Mouse (Mus musculus) MEL (cell line): ENCODE measurements around the gene Gne. TPM values are rescaled to one million over a fixed set of nuclear protein-coding genes. Genes with fewer than 3 reads are reported as not detected.

Experiments used
- DNase-seq: peaks from one replicate; pipeline ENCODE4 v3.0.0; 2011; ENCODE audit warnings: low read depth, low spot score
- H3K27ac ChIP-seq: 2 replicates; pipeline ENCODE4 v1.5.1; 2012; ENCODE audit warnings: low read depth, mild to moderate bottlenecking, control low read depth, low read length, moderate library complexity; ENCODE audit not compliant: control insufficient read depth
- H3K27me3 ChIP-seq, 2 experiments: fragments of 150-350 bp in 1 of 2; sonication (generic) in 1 of 2; 2 replicates each; pipeline ENCODE4 v1.6.1; 2012; ENCODE audit warnings: low read length in 2 of 2, mild to moderate bottlenecking in 2 of 2, improper control_type of control experiment in 1 of 2, moderate library complexity in 1 of 2; ENCODE audit not compliant: insufficient read depth in 2 of 2, control insufficient read depth in 1 of 2
- H3K36me3 ChIP-seq, 2 experiments: 2 replicates each; pipeline ENCODE4 v1.6.1; 2012 to 2014; ENCODE audit warnings: low read length in 2 of 2, improper control_type of control experiment in 1 of 2, inconsistent platforms in 1 of 2, mild to moderate bottlenecking in 1 of 2; ENCODE audit not compliant: insufficient read depth in 2 of 2, control insufficient read depth in 1 of 2
- H3K4me1 ChIP-seq, 2 experiments: fragments of 150-350 bp in 1 of 2; sonication (generic) in 1 of 2; 2 replicates each; pipeline ENCODE4 v1.6.1; 2012; ENCODE audit warnings: low read length in 2 of 2, improper control_type of control experiment in 1 of 2, mild to moderate bottlenecking in 1 of 2; ENCODE audit not compliant: insufficient read depth in 2 of 2, control insufficient read depth in 1 of 2
- H3K4me3 ChIP-seq, 2 experiments: fragments of 150-350 bp in 1 of 2; sonication (generic) in 1 of 2; 2 replicates each; pipeline ENCODE4 v1.5.1; 2012; ENCODE audit warnings: low read depth in 2 of 2, low read length in 2 of 2, mild to moderate bottlenecking in 2 of 2, moderate library complexity in 2 of 2, control low read depth in 1 of 2, improper control_type of control experiment in 1 of 2; ENCODE audit not compliant: control insufficient read depth in 1 of 2, insufficient read depth in 1 of 2
- H3K79me2 ChIP-seq: 2 replicates; pipeline ENCODE4 v1.6.1; 2012; ENCODE audit warnings: mild to moderate bottlenecking, low read length, moderate library complexity; ENCODE audit not compliant: control insufficient read depth, poor library complexity, insufficient read depth
- H3K9ac ChIP-seq: 2 replicates; pipeline ENCODE4 v1.6.1; 2012; ENCODE audit warnings: low read depth, mild to moderate bottlenecking, control low read depth, low read length, moderate library complexity; ENCODE audit not compliant: control insufficient read depth, poor library complexity, severe bottlenecking
- H3K9me3 ChIP-seq: fragments of 150-350 bp; sonication (generic); replicated peaks from 2 replicates; pipeline ENCODE4 v1.6.1; 2012; ENCODE audit warnings: mild to moderate bottlenecking, low read length, improper control_type of control experiment, moderate library complexity; ENCODE audit not compliant: insufficient read depth
- CHD2 ChIP-seq: IDR thresholded peaks from 2 replicates; pipeline ENCODE4 v1.6.1; 2011; ENCODE audit warnings: low read length, improper control_type of control experiment
- EP300 ChIP-seq, 2 experiments: IDR thresholded peaks; 2 replicates each; pipeline ENCODE4 v1.6.1; 2011; ENCODE audit warnings: improper control_type of control experiment in 2 of 2, low read length in 2 of 2, low read depth in 1 of 2, mild to moderate bottlenecking in 1 of 2
- ETS1 ChIP-seq: IDR thresholded peaks from 2 replicates; pipeline ENCODE4 v1.6.1; 2012; ENCODE audit warnings: low read depth, mild to moderate bottlenecking, inconsistent platforms, low read length, improper control_type of control experiment, moderate library complexity
- GABPA ChIP-seq: IDR thresholded peaks from 2 replicates; pipeline ENCODE4 v1.6.1; 2012; ENCODE audit warnings: low read depth, mild to moderate bottlenecking, inconsistent platforms, low read length, improper control_type of control experiment, moderate library complexity
- GATA1 ChIP-seq: IDR thresholded peaks from 2 replicates; pipeline ENCODE4 v1.6.1; 2011; ENCODE audit warnings: low read depth, low read length, improper control_type of control experiment
- JUND ChIP-seq: IDR thresholded peaks from 2 replicates; pipeline ENCODE4 v1.6.1; 2011; ENCODE audit warnings: low read depth, mild to moderate bottlenecking, improper control_type of control experiment, low read length
- KAT2A ChIP-seq: conservative IDR thresholded peaks from 2 replicates; pipeline ENCODE4 v1.6.1; 2012; ENCODE audit warnings: low read depth, low read length, improper control_type of control experiment, inconsistent platforms
- MAX ChIP-seq: IDR thresholded peaks from 2 replicates; pipeline ENCODE4 v1.6.1; 2011; ENCODE audit warnings: low read length, improper control_type of control experiment
- MAZ ChIP-seq: IDR thresholded peaks from 2 replicates; pipeline ENCODE4 v1.6.1; 2012; ENCODE audit warnings: low read depth, mild to moderate bottlenecking, inconsistent platforms, low read length, improper control_type of control experiment
- MEF2A ChIP-seq: IDR thresholded peaks from 2 replicates; pipeline ENCODE4 v1.6.1; 2014; ENCODE audit warnings: low read depth, mild to moderate bottlenecking, inconsistent platforms, low read length, improper control_type of control experiment; ENCODE audit not compliant: poor library complexity, insufficient replicate concordance, severe bottlenecking; ENCODE audit errors: extremely low read depth
- MYB ChIP-seq: IDR thresholded peaks from 2 replicates; pipeline ENCODE4 v1.6.1; 2011; ENCODE audit warnings: mild to moderate bottlenecking, low read depth, low read length, improper control_type of control experiment
- NRF1 ChIP-seq: IDR thresholded peaks from 2 replicates; pipeline ENCODE4 v1.6.1; 2014; ENCODE audit warnings: low read depth, mild to moderate bottlenecking, inconsistent platforms, low read length, improper control_type of control experiment, moderate library complexity; ENCODE audit not compliant: poor library complexity, insufficient read depth, severe bottlenecking
- RAD21 ChIP-seq: IDR thresholded peaks from 2 replicates; pipeline ENCODE4 v1.6.1; 2011; ENCODE audit warnings: mild to moderate bottlenecking, low read depth, low read length, improper control_type of control experiment
- TAL1 ChIP-seq: IDR thresholded peaks from 2 replicates; pipeline ENCODE4 v1.6.1; 2012; ENCODE audit warnings: mild to moderate bottlenecking, inconsistent platforms, low read length, moderate library complexity, mixed read lengths
- TBP ChIP-seq: IDR thresholded peaks from 2 replicates; pipeline ENCODE4 v1.8.0; 2011; ENCODE audit warnings: low read depth, low read length, improper control_type of control experiment
- USF2 ChIP-seq, 2 experiments: IDR thresholded peaks; 2 replicates each; pipeline ENCODE4 v1.6.1; 2011 to 2012; ENCODE audit warnings: improper control_type of control experiment in 2 of 2, low read length in 2 of 2, borderline replicate concordance in 1 of 2, inconsistent platforms in 1 of 2, low read depth in 1 of 2, mild to moderate bottlenecking in 1 of 2; ENCODE audit not compliant: insufficient read depth in 1 of 2
- ZC3H11A ChIP-seq: IDR thresholded peaks from 2 replicates; pipeline ENCODE4 v1.6.1; 2012; ENCODE audit warnings: low read depth, mild to moderate bottlenecking, inconsistent platforms, low read length, improper control_type of control experiment
- ZKSCAN1 ChIP-seq: IDR thresholded peaks from 2 replicates; pipeline ENCODE4 v1.6.1; 2012; ENCODE audit warnings: low read depth, mild to moderate bottlenecking, inconsistent platforms, low read length, improper control_type of control experiment, moderate library complexity
- ZMIZ1 ChIP-seq: IDR thresholded peaks from 2 replicates; pipeline ENCODE4 v1.6.1; 2012; ENCODE audit warnings: low read depth, mild to moderate bottlenecking, inconsistent platforms, low read length, improper control_type of control experiment, moderate library complexity
- polyA plus RNA-seq, 2 experiments: library from polyadenylated mRNA; stranded (reverse) in 1 of 2; unstranded in 1 of 2; fragments of >175 nt in 1 of 2; fragments of >200 nt in 1 of 2; gene quantifications; 2 replicates each; pipeline versions ENCODE4 v1.2.1 to v1.2.4; 2012; ENCODE audit warnings: low replicate concordance in 2 of 2, low read depth in 1 of 2; ENCODE audit not compliant: insufficient read length in 2 of 2, insufficient read depth in 1 of 2, missing spikeins in 1 of 2
- total RNA-seq: library from RNA; depleted of rRNA; stranded (reverse); fragments of 300-350 nt; gene quantifications from 2 replicates; pipeline ENCODE4 v1.2.3, GENCODE M21; 2012

Gene Gne
- total and polyA plus RNA-seq, 3 experiments = 32.4 to 127 (median 53.0) TPM

DNA sequence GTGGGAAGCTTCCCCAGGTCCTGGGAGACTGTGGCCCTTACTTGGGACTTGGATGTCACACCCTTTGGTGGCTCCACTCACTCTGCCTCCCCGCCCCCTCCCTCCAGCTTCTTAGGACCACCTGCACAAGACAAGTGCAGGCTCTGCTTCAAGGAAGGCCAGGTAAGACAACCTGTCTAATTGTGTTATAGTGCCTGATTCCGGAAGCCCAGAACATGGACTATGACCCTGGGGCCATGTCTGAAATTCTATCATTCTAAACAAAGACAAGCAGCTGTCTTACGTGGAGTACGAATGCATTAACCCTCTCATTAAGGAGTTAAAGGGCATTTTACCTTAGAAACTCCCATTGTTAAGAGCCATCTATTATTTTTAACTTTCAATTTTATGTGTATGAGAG, 43.2 kb downstream of the Gne start:
- no peak for DNase-seq
- H3K4me1 ChIP-seq = no peaks in the 10 kb centered on the region
- H3K36me3 ChIP-seq = peaks cover 0 to 9% of the 10 kb centered on the region in 2 experiments; a peak in 2 of 4 replicates
- H3K4me3 ChIP-seq = no peak overlapping the region
- no peaks in the 10 kb centered on the region for H3K27me3 ChIP-seq
- H3K9ac ChIP-seq = no peak overlapping the region
- H3K9me3 ChIP-seq = no peaks in the 10 kb centered on the region
- no peaks in the 10 kb centered on the region for H3K79me2 ChIP-seq
- no peak for TF ChIP-seq KAT2A
- no peak for TF ChIP-seq MYB
- TF ChIP-seq USF2 (IDR thresholded peaks at IDR 0.05; ENCODE audit: borderline replicate concordance in 1 of 2, insufficient read depth in 1 of 2, low read depth in 1 of 2, low read length in 2 of 2) = no peak
- TF ChIP-seq MEF2A = no peak
- TF ChIP-seq TAL1 = no peak
- TF ChIP-seq NRF1 = no peak
- H3K27ac ChIP-seq = no peak overlapping the region

DNA sequence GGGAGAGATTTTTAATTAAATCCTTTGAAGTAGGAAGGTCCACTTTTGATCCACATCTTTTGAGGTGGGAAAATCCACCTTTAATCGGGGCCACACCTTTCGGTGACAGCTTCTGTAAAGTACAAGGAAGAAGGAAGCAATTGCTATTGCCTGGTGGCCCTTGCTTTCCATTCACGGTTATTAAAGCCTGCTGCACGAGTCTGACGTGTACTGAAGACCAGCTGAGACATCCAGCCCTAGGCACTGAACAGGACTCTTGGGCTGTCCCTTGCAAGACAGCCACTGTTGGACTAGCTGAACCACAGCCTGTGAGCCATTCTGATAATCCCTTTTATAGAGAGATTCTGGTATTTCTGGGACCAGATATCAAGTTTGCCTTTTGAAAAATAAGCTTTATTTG, 47.5 kb downstream of the Gne start:
- Histone ChIP-seq H3K4me1 (no peaks in the 10 kb centered on the region), H3K9ac (no peak overlapping the region), H3K27ac (no peak overlapping the region), H3K36me3 (peaks cover 0 to 6% of the 10 kb centered on the region in 2 experiments; a peak in 2 of 4 replicates), H3K9me3 (no peaks in the 10 kb centered on the region), H3K27me3 (no peaks in the 10 kb centered on the region), H3K4me3 (no peak overlapping the region), H3K79me2 (no peaks in the 10 kb centered on the region)
- TF ChIP-seq GABPA = no peak
- TF ChIP-seq ZMIZ1 = no peak
- TF ChIP-seq MAX = no peak
- no peak for TF ChIP-seq RAD21
- no peak for TF ChIP-seq ZKSCAN1
- no peak for TF ChIP-seq CHD2
- TF ChIP-seq TAL1 = no peak
- no peak for TF ChIP-seq MYB
- no peak for TF ChIP-seq MAZ
- no peak for TF ChIP-seq GATA1
- TF ChIP-seq TBP = no peak
- TF ChIP-seq ZC3H11A = no peak
- TF ChIP-seq ETS1 = no peak
- TF ChIP-seq EP300 (IDR thresholded peaks at IDR 0.05; ENCODE audit: low read depth in 1 of 2, low read length in 2 of 2) = no peak
- TF ChIP-seq JUND = no peak
- no peak for DNase-seq
